Mouse (Mus musculus): Measurements from ENCODE around the gene Entpd1.

- no peak for TF ChIP-seq CTCF (IDR thresholded peaks at IDR 0.05; ENCODE audit: control insufficient read depth, insufficient read depth, low read length)
- no peak for TF ChIP-seq POLR2A (IDR thresholded peaks at IDR 0.05; ENCODE audit: borderline replicate concordance, control insufficient read depth, low read depth, low read length)
Observed at GRCm38 (mm10) chr19:40746603-40747002, 134.4 kb downstream of the Entpd1 start.
